11 mouse cellular contexts compared by ENCODE assay signal in the genomic region with DNA sequence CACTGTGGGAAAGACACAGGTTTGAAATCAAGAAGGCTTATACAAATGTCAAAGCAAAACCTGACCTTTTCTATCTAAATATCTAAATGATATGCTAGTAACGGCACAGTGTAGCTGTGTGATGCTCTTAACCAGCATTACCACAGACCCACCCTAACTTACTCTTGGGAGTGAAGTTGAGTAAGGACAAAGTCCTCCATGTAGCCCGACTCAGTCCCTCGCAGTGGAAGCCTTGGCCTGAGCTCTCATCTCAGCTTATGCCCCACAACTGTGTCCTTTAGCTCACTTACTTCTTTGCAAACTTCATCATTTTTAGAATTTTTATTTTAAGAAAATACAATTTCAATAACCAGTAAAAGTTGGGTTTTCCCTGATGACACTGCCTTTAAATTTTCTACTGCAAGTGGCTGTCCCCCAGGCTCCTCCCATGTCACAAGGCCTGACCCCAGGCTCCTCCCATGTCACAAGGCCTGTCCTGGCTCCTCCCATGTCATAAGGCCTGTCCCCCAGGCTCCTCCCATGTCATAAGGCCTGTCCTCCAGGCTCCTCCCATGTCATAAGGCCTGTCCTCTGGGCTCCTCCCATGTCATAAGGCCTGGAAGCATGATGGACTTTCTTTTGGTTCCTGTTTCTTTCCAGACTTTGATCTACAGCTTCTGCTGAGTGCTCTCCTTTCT. TPM values are rescaled to one million over a fixed set of nuclear protein-coding genes. Genes with fewer than 3 reads are reported as not detected.
DNase-seq lines count a peak whose midpoint lies in the region; ATAC-seq and TF ChIP-seq lines count a peak whose summit lies in the region.
"Had no signal": no experiment of that assay in that cellular context is flagged by ENCODE, and none has a peak within 500 bp of the region (broad histone marks: within the 10 kb centered on the region; RNA-seq: fewer than 3 reads in every experiment).

No protein-coding gene starts in this region.

- no peak for TF ChIP-seq CTCF in midbrain, postnatal 0 days (IDR thresholded peaks at IDR 0.05)

- H3K27ac ChIP-seq in forebrain, embryonic 12.5 days: no peak overlapping the region
- H3K27ac ChIP-seq in midbrain, postnatal 0 days (ENCODE audit: low read depth, low read length): no peak overlapping the region
- H3K27ac ChIP-seq: lung, embryonic 15.5 days had no signal

- H3K4me2 ChIP-seq in forebrain, embryonic 12.5 days: no peak overlapping the region
- H3K4me2 ChIP-seq in midbrain, postnatal 0 days (ENCODE audit: low read depth, low read length, poor library complexity, severe bottlenecking): no peak overlapping the region
- H3K4me2 ChIP-seq: lung, embryonic 15.5 days had no signal

- peaks cover 57% of the 10 kb centered on the region for H3K36me3 ChIP-seq in forebrain, embryonic 12.5 days (replicated peaks)
- H3K36me3 ChIP-seq in midbrain, postnatal 0 days (ENCODE audit: insufficient read depth, low read length): peaks cover 53% of the 10 kb centered on the region

- WGBS in forebrain, embryonic 12.5 days: 97% methylated on average over 3 of the region's 3 CpGs
- WGBS in midbrain, postnatal 0 days: over 99% methylated on average over 3 of the region's 3 CpGs

- H3K4me1 ChIP-seq in forebrain, embryonic 12.5 days: no peaks in the 10 kb centered on the region
- H3K4me1 ChIP-seq in midbrain, postnatal 0 days (ENCODE audit: insufficient read depth, low read length): no peaks in the 10 kb centered on the region
- H3K4me1 ChIP-seq: lung, embryonic 15.5 days had no signal

- intact Hi-C loops in heart, postnatal 10 days (cut with DNase I): no loop called here
- intact Hi-C loops in gastrocnemius, postnatal 14 days (cut with DNase I; ENCODE audit: low total_unique reads): no loop called here

- H3K27me3 ChIP-seq in forebrain, embryonic 12.5 days: no peaks in the 10 kb centered on the region
- H3K27me3 ChIP-seq in midbrain, postnatal 0 days (ENCODE audit: insufficient read depth, low read length): no peaks in the 10 kb centered on the region
- H3K27me3 ChIP-seq: lung, embryonic 15.5 days had no signal

- H3K4me3 ChIP-seq in forebrain, embryonic 12.5 days (replicated peaks): no peak overlapping the region
- no peak overlapping the region for H3K4me3 ChIP-seq in midbrain, postnatal 0 days (ENCODE audit: low read depth, low read length)
- H3K4me3 ChIP-seq: lung, embryonic 15.5 days had no signal

- no peak for ATAC-seq in forebrain, embryonic 12.5 days (ENCODE audit: low FRiP score)
- ATAC-seq in midbrain, postnatal 0 days (ENCODE audit: low FRiP score): no peak

- peak; percentile 84 for DNase-seq in heart, adult 11 months
- no peak for DNase-seq in heart, postnatal 10 days
- DNase-seq in adipocyte (ENCODE audit: low spot score): peak; percentile 34
- DNase-seq in liver: peak; percentile 58
- DNase-seq in natural killer cell, adult 2 months (ENCODE audit: low spot score in 2 of 2): peak; percentile 24 to 38
- DNase-seq in midbrain, postnatal 0 days (ENCODE audit: low spot score): no peak
- DNase-seq in gastrocnemius, postnatal 14 days: no peak
- DNase-seq: cerebellum, adult 18-20 months; right cerebral cortex, postnatal 25 days had no signal

- no peaks in the 10 kb centered on the region for H3K9me3 ChIP-seq in forebrain, embryonic 12.5 days
- no peaks in the 10 kb centered on the region for H3K9me3 ChIP-seq in midbrain, postnatal 0 days (ENCODE audit: low read length)
- H3K9me3 ChIP-seq: lung, embryonic 15.5 days had no signal

- no peak overlapping the region for H3K9ac ChIP-seq in forebrain, embryonic 12.5 days
- no peak overlapping the region for H3K9ac ChIP-seq in midbrain, postnatal 0 days (replicated peaks; ENCODE audit: low read length, poor library complexity, severe bottlenecking)
- H3K9ac ChIP-seq: lung, embryonic 15.5 days had no signal

RNA-seq across cellular contexts. Expression of a gene that starts 15.8 kb away (rescaled TPM):
- total RNA-seq in heart, postnatal 10 days (2021): 10 to 100 TPM; 59.8 to 65.2 TPM
- polyA plus RNA-seq in forebrain, embryonic 12.5 days (2016; fragmentation: Nextera tagmentation; extraction: Ambion mirVana): 23.7 and 27.4 TPM in 2 replicates
- total RNA-seq in midbrain, postnatal 0 days (2014; rRNA removed): 64.5 and 67.9 TPM in 2 replicates
- polyA plus RNA-seq in midbrain, postnatal 0 days (2015; fragmentation: Nextera tagmentation; extraction: Ambion mirVana): 20.2 and 22.5 TPM in 2 replicates
- 10 to 100 TPM; 33.7 to 39.5 TPM for total RNA-seq in gastrocnemius, postnatal 14 days (2021)

RNA-seq across cellular contexts. Expression of a gene that starts 45.1 kb away (rescaled TPM):
- 10 to 100 TPM; 16.7 to 19.1 TPM for total RNA-seq in heart, postnatal 10 days (2021)
- 17.6 and 19.9 TPM in 2 replicates for polyA plus RNA-seq in forebrain, embryonic 12.5 days (2016; fragmentation: Nextera tagmentation; extraction: Ambion mirVana)
- 7.8 and 10.4 TPM in 2 replicates for total RNA-seq in midbrain, postnatal 0 days (2014; rRNA removed)
- polyA plus RNA-seq in midbrain, postnatal 0 days (2015; fragmentation: Nextera tagmentation; extraction: Ambion mirVana): 10.6 and 11.5 TPM in 2 replicates
- 1 to 10 TPM; 7.2 to 8.2 TPM for total RNA-seq in gastrocnemius, postnatal 14 days (2021)

Comparison
In these comparisons a context has a peak if more than half of its experiments do, and no peak if none do; other contexts are left out.
1. DNase-seq: peak in heart, adult 11 months (single experiment), adipocyte (single experiment), liver (single experiment) and natural killer cell, adult 2 months (2 of 2); none in heart, postnatal 10 days (0 of 2), midbrain, postnatal 0 days (single experiment) and gastrocnemius, postnatal 14 days (single experiment).